Mouse (Mus musculus): ENCODE data around the gene Pkp1.

- TF ChIP-seq CTCF (IDR thresholded peaks at IDR 0.05; ENCODE audit: control insufficient read depth, insufficient read depth, low read length) (no peak), POLR2A (IDR thresholded peaks at IDR 0.05; ENCODE audit: borderline replicate concordance, control insufficient read depth, low read depth, low read length) (no peak)
Observed at GRCm38 (mm10) chr1:135929876-135930275, 10.9 kb upstream of the Pkp1 start.
